Mouse (Mus musculus): Measurements from ENCODE around the gene Otulinl.

The Otulinl gene

GRCm38 (mm10) chr15:27678511-27678910 lies 2.9 kb downstream of the Otulinl start:
- DNase-seq (ENCODE audit: low spot score), result no peak

DNA sequence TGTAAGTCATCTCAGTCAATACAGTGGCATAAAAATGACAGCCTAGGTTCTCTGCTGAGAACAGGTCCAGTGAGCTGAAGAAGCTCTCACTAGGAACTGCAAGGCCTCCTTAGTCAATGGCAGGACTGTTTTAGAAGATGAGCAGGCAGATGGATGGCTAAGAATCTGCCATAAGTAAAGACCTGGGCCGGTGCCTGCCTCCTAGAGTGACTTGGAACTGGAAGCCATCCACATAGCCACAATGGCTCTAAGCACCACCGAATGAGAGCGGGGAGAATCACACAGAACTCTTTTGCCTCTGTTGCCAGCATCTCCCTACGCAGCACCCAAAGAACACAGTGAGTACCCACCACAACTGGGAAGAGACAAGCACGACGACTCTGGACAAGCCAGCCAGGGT lies 3.6 kb downstream of the Otulinl start:
- no peak for DNase-seq (ENCODE audit: low spot score)

DNA sequence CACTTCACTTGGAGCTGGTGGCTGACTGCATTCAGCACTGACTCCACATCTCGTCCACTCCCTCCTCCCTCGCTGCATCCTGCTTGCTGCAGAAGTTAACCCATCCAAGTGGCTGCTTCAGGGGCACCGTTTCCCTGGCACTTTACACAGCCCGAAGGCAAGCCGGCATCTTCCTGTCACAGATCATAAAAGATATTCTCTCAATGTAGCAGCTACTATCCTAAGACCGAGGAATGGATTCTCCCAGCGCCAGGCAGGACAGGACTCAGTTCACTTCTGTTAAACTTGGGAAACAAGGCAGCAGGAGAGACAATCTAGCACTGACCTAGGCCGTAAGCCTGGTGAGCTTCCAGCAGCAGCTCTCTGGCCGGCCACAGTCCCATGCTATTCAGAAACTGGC lies 5.2 kb downstream of the Otulinl start:
- DNase-seq (ENCODE audit: low spot score), result no peak

DNA sequence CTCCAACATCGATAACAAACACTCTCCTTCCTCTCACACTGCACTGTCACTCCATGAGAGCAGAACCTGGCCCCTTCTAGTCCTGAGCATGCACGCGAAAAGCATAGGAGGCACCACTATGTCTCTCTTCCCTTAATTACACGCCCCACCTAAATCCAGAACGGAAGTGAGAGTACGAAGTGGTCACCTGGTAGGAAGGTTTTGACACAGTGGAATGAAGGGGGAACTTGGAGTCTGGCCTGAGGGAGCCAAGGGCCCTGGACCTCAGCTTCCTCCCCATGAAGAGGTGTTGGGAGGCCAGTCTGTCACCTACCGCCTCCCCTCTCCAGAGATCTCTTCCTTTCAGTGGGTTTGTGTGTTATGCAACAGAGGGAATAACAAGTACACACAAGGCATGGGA lies 6.3 kb downstream of the Otulinl start:
- no peak for DNase-seq (ENCODE audit: low spot score)

GRCm38 (mm10) chr15:27674041-27674440 lies 7.3 kb downstream of the Otulinl start:
- DNase-seq (ENCODE audit: low spot score), result no peak

GRCm38 (mm10) chr15:27673151-27673550 lies 8.2 kb downstream of the Otulinl start:
- DNase-seq (ENCODE audit: low spot score), result no peak

DNA sequence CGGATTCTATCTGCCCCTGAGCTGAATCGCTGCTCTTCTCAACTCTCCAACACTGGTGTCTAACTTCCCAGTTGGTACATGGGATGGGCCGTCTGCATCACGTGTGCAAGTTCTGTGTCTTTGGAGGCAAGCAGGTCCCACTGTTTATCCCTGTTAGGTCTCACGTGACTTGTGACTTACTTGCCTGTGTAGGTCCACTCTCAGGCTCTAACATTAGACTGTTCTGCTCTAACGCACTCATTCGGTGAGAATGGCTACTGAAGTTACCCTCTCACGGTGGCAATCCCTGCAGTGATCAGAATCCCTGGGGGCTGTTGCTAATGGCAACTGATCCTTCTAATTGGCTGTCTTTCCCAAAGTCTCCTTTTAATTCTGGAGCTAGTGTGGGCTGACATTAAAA lies 9.1 kb downstream of the Otulinl start:
- no peak for DNase-seq (ENCODE audit: low spot score)

DNA sequence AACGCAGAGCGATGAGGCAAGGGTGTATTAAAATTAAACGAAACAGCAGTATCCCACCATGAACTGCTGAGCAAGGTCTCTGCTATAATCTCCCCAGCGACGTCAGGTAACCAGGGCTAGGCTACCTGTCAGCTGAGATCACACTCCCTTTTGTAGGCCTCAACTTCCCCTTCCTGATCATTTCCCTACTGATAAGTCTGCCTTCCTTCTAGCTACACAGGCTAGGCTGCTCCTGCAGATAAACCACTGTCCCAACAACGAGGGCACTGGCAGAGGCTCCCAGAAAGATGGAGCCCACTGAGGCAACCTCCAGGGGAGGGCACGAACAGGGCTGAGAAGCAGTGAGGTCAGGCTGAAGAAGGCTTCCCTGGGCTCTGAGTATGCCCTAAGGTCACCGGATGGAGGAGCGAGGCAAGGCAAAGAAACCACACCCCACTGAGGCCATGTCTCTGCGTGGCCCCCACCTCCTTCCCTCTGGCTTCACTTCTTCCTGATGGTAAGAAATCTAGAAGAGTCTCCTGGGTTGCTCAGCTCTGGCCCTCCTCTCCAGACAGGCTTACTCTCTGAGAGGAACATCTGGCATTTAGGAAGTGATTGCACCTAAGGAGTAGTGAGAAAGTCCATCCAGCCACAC lies 9.7 kb downstream of the Otulinl start:
- DNase-seq (ENCODE audit: low spot score), result no peak

- no peak for DNase-seq (ENCODE audit: low spot score)
Observed at GRCm38 (mm10) chr15:27670708-27671107, 10.7 kb downstream of the Otulinl start.

- DNase-seq (ENCODE audit: low spot score), result no peak
Observed at GRCm38 (mm10) chr15:27669931-27670411, 11.4 kb downstream of the Otulinl start.

DNA sequence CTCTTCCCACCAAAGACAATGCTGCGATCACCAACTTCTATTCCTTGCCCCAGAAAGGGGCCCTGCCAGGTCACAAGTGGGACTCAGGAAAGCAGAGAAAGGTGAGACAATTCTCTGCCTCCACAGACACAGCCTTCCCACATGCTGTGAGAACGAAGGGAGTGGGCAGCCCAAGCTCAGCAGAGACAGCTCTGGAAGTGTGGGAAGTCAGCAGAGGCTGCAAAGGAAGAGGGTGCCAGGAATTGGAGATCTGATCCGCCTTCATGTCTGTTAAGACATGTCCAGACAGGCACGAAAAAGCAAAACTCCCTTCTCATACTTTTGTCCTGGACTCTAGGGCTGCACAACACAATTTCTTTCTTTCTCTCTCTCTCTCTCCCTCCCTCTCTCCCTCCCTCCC lies 12.1 kb downstream of the Otulinl start:
- DNase-seq (ENCODE audit: low spot score), result no peak

- no peak for DNase-seq (ENCODE audit: low spot score)
Observed at GRCm38 (mm10) chr15:27668557-27668956, 12.8 kb downstream of the Otulinl start.

- DNase-seq (ENCODE audit: low spot score), result no peak
Observed at GRCm38 (mm10) chr15:27668001-27668461, 13.3 kb downstream of the Otulinl start.

DNA sequence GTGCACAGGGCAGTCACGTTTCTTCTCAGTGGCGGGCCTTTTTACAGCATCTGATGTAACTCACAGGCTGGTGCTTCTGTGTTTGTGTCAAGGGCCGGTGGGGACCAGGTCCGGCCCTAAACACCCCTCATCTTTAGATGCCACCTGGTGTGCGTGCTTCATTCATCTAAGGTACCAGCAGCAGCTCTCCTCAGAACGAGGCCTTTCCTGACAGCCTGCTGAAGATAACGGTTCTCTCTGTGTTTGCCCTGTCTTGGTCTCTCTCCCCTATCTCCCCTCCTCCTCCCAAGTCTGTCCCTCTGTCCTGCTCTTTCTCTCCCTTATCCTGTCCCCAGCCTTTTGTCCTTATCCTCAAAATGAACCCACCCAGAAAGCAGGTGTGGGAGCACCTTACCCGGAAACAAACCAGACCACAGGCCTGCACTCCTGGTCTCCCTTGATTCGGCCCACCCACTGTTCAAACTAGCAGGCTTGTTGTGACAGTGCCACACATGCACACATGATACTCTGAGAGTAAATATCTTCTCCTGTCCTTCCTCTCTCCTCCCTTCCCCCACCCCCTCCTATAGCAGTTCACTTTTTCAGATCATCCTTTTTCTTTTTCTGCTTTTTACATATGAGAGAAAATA lies 14.4 kb downstream of the Otulinl start:
- DNase-seq (ENCODE audit: low spot score), result no peak

GRCm38 (mm10) chr15:27665392-27665911 lies 15.9 kb downstream of the Otulinl start:
- peak; percentile 13 for DNase-seq (ENCODE audit: low spot score)

DNA sequence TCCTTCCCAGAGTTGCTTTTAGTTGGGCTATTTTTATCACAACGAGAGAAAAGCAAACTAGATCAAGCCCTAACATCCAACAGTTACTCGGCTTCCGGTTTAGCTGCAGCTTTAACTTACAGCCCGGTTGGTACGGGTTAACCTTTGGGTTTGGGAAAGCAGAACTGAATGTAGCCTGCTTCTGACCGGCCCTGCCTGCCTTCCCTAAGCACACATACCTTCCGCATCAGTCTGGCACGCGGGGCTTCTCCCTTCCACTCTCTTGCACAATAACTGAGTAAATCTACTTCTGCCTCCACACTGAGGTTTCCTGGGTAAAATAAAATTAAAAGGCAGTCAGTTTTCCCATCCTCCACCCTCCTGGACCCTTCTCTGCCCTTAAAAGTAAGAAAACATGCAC lies 17.3 kb downstream of the Otulinl start:
- no peak for DNase-seq (ENCODE audit: low spot score)

DNA sequence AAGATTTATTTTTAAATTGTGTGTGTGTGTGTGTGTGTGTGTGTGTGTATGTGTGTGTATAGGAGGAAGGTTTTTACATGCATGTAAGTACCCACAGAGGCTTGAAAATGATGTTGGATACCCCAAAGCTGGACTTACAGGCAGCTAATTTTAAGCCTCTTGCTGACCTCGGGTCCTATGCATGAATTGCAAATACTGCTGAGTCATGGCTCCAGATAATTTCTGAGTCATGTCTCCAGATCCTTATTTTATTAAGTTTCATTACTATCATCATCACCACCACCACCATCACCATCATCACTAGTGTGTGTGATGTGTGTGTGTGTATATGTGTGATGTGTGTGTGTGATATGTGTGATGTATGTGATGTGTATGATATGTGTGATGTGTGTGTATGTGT lies 18.7 kb downstream of the Otulinl start:
- DNase-seq (ENCODE audit: low spot score), result no peak

DNA sequence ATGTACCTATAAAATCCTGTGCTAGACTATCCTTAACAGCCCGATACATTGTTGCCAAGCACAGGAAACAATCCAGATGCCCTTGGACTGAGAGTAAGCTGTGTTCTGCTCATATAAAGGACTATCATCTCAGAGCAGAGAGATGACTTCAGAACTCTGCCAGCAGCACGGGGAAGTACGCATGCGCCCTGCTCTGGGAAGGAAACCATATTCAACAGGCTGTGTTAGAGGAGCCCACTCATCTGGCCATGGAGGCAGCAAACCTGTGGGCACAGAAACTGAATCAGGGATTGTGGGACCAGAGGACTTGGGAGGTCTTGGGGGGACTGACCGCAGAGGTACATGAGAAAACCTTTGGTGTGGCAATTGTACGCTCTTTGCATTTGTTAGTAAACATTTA lies 19.7 kb downstream of the Otulinl start:
- no peak for DNase-seq (ENCODE audit: low spot score)

GRCm38 (mm10) chr15:27659592-27660244 lies 21.7 kb downstream of the Otulinl start:
- DNase-seq (ENCODE audit: low spot score), result peak; percentile 85

DNA sequence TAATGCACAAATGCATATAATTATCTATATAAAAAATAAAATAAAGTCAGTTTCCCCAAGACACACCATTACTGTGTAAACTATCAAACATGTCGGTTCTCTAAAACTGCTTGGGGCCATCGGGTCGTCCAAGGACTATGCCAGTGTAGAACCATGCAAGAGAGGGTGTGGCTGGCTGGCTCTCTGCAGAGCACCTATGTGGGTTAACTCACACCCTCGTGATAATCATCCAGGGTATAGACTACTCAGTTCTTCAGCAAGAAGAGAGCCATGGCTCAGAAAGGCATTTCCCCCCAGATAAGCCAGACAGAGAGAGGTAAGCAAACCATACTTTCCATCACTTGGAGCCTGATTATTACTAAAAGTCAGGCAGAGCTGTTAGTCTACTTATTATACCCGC lies 22.2 kb downstream of the Otulinl start:
- DNase-seq (ENCODE audit: low spot score), result no peak

DNA sequence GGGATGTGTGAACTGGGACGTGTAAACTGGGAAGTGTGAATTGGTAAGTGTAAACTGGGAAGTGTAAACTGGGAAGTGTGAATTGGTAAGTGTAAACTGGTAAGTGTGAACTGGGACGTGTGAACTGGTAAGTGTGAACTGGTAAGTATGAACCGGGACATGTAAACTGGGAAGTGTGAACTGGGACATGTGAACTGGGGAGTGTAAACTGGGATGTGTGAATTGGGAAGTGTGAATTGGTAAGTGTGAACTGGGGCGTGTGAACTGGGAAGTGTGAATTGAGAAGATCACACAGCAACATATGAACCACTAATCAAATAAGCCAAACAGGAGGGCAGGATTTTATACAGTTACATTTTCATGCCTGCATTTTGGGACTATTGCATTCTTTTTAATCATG lies 23.0 kb downstream of the Otulinl start:
- no peak for DNase-seq (ENCODE audit: low spot score)

DNA sequence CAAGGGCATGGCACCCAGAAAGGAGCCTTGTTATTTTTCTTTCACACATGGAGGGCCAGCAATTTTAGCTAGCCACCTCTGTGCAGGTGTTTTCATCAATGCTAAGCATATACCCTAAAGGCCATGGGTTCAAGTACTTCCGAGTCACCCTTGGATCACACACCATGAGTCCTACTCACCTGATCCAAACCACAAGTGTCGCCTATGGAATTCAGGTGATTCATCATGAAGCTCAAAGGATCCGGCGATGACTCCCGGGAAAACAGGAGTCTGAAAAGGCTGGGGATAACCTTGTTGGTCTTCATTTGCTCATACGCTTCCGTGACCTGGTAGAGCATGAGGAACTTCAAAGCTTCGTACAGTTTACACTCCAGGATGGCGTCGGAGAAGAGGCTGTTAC lies 23.5 kb downstream of the Otulinl start:
- DNase-seq (ENCODE audit: low spot score), result no peak

DNA sequence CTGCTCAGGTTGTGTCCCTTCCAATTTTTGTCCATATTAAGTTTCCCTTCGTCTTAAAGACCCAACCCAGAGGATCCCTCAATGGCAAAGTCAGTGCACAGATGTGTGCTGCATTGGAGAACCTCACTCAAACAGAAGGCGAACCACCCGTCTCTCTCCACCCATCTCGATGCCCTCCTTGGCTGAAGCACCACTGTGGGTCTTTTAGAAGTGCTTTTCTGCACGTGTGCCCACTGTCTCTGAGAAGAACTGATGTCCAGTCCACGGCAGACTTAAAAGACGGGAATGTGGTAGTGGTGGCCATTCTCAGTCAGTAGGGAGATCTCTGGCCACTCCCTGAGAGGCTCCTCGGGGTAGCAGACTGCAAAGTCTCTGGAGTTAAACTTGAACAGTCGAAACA lies 24.8 kb downstream of the Otulinl start:
- no peak for DNase-seq (ENCODE audit: low spot score)
